In the genomic region with DNA sequence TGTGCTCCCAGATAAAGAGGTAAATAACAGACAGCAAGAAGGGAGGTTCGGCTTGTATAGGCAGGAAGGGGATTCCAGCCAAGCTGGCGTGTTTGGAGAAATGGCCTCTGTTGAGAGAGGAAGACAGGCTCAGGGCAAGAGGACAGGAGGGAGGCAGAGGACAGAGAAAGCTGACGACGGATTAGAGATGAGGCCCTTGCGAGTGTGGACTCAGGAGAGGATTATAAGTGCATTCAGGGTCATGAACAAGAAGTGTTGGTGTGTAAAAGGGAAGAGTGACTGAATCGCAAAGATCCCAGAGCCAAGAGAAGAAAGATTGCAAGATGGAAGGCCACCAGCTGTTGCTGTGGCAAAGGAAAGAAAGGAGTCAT, we compare ENCODE assay signal across 26 mouse cellular contexts.
A peak's percentile ranks its signal among the peaks of the same experiment; 100 is the strongest.
DNase-seq lines count a peak whose midpoint lies in the region; ATAC-seq and TF ChIP-seq lines count a peak whose summit lies in the region.
"Had no signal": no experiment of that assay in that cellular context is flagged by ENCODE, and none has a peak within 500 bp of the region (broad histone marks: within the 10 kb centered on the region; RNA-seq: fewer than 3 reads in every experiment).

No protein-coding gene starts in this region.

- no peak for ATAC-seq in heart, embryonic 11.5 days (replicated peaks; ENCODE audit: insufficient number of reproducible peaks, low FRiP score, low TSS enrichment)
- ATAC-seq in midbrain, embryonic 11.5 days (ENCODE audit: low FRiP score): no peak
- ATAC-seq in midbrain, embryonic 16.5 days: no peak
- ATAC-seq in stomach, embryonic 15.5 days (ENCODE audit: insufficient read depth, low FRiP score, low read depth): no peak
- ATAC-seq in stomach, postnatal 0 days (ENCODE audit: low FRiP score, low TSS enrichment): no peak
- ATAC-seq: activated CD4-positive, CD25-positive, alpha-beta regulatory T cell, adult 4 months; lung, postnatal 0 days had no signal

- H3K9ac ChIP-seq in heart, embryonic 11.5 days (ENCODE audit: low read depth, low read length): no peak overlapping the region
- no peak overlapping the region; the same call in 1 of the 2 replicates for H3K9ac ChIP-seq in midbrain, embryonic 11.5 days (ENCODE audit: low read length)
- no peak overlapping the region for H3K9ac ChIP-seq in midbrain, embryonic 16.5 days (ENCODE audit: low read depth, low read length)
- H3K9ac ChIP-seq in stomach, embryonic 15.5 days: no peak overlapping the region
- H3K9ac ChIP-seq in stomach, postnatal 0 days (ENCODE audit: low read length): no peak overlapping the region
- H3K9ac ChIP-seq: embryonic facial prominence, embryonic 15.5 days; heart, embryonic 13.5 days; hindbrain, embryonic 12.5 days; intestine, embryonic 15.5 days; limb, embryonic 15.5 days; liver, embryonic 15.5 days had no signal

- DNase-seq in embryo, embryonic 10 days (ENCODE audit: low spot score): peak; percentile 9
- no peak for DNase-seq in embryo, embryonic 11 days
- peak; percentile 24 to 30 for DNase-seq in heart, postnatal 10 days
- no peak for DNase-seq in midbrain, embryonic 11.5 days (ENCODE audit: low spot score, missing footprints)
- no peak for DNase-seq in stomach, postnatal 0 days (ENCODE audit: low spot score)
- DNase-seq: adrenal gland, adult 8-10 months; cerebellum, adult 11-12 months; cerebellum, postnatal 14 days; kidney, adult 8-10 months; kidney, postnatal 10 days; left cerebral cortex, postnatal 4 days; right cerebral cortex, postnatal 25 days; thymus, adult 18-20 months; thymus, postnatal 36 days had no signal

- no peak overlapping the region for H3K27ac ChIP-seq in heart, embryonic 11.5 days (ENCODE audit: low read depth, low read length)
- H3K27ac ChIP-seq in midbrain, embryonic 11.5 days (ENCODE audit: low read depth, low read length): peak overlapping the region; percentile 40; the same call in 1 of the 2 replicates
- no peak overlapping the region for H3K27ac ChIP-seq in midbrain, embryonic 16.5 days (ENCODE audit: low read length)
- H3K27ac ChIP-seq in stomach, embryonic 15.5 days: peak overlapping the region; percentile 23
- H3K27ac ChIP-seq in stomach, postnatal 0 days (replicated peaks): no peak overlapping the region
- H3K27ac ChIP-seq: embryonic facial prominence, embryonic 15.5 days; heart, embryonic 13.5 days; hindbrain, embryonic 12.5 days; intestine, embryonic 15.5 days; left cerebral cortex, adult 2 months; limb, embryonic 15.5 days; liver, embryonic 15.5 days had no signal

- 55% methylated on average over 6 of the region's 6 CpGs for WGBS in heart, embryonic 11.5 days (ENCODE audit: insufficient replicate concordance)
- 28% methylated on average over 6 of the region's 6 CpGs for WGBS in midbrain, embryonic 11.5 days
- WGBS in midbrain, embryonic 16.5 days: 20% methylated on average over 6 of the region's 6 CpGs
- WGBS in stomach, embryonic 15.5 days: 40% methylated on average over 6 of the region's 6 CpGs
- WGBS in stomach, postnatal 0 days: 42% methylated on average over 6 of the region's 6 CpGs

- TF ChIP-seq EP300 in stomach, postnatal 0 days (optimal IDR thresholded peaks at IDR 0.05): no peak

- no peak for TF ChIP-seq CTCF in stomach, postnatal 0 days (IDR thresholded peaks at IDR 0.05; ENCODE audit: low read depth)

- H3K9me3 ChIP-seq in heart, embryonic 11.5 days (replicated peaks; ENCODE audit: control insufficient read depth, low read length): no peaks in the 10 kb centered on the region
- no peaks in the 10 kb centered on the region for H3K9me3 ChIP-seq in midbrain, embryonic 11.5 days (ENCODE audit: control insufficient read depth, low read length)
- no peaks in the 10 kb centered on the region for H3K9me3 ChIP-seq in midbrain, embryonic 16.5 days (replicated peaks; ENCODE audit: control insufficient read depth, low read length, poor library complexity, severe bottlenecking)
- H3K9me3 ChIP-seq in stomach, embryonic 15.5 days: no peaks in the 10 kb centered on the region
- no peaks in the 10 kb centered on the region for H3K9me3 ChIP-seq in stomach, postnatal 0 days (ENCODE audit: control insufficient read depth, low read length)
- H3K9me3 ChIP-seq: embryonic facial prominence, embryonic 15.5 days; heart, embryonic 13.5 days; hindbrain, embryonic 12.5 days; intestine, embryonic 15.5 days; limb, embryonic 15.5 days; liver, embryonic 15.5 days had no signal

- no peaks in the 10 kb centered on the region for H3K4me1 ChIP-seq in heart, embryonic 11.5 days (ENCODE audit: control insufficient read depth, insufficient read depth, low read length)
- H3K4me1 ChIP-seq in midbrain, embryonic 11.5 days (ENCODE audit: control insufficient read depth, insufficient read depth, low read length): peaks cover 9% of the 10 kb centered on the region; the same call in 1 of the 2 replicates
- H3K4me1 ChIP-seq in midbrain, embryonic 16.5 days (ENCODE audit: control insufficient read depth, insufficient read depth, low read length): peaks cover 3% of the 10 kb centered on the region
- H3K4me1 ChIP-seq in stomach, embryonic 15.5 days: 0 out of 2 replicates have a peak, but pooled peaks cover 3% of the 10 kb centered on the region
- H3K4me1 ChIP-seq in stomach, postnatal 0 days (replicated peaks; ENCODE audit: control insufficient read depth, insufficient read depth): no peaks in the 10 kb centered on the region
- H3K4me1 ChIP-seq: intestine, embryonic 15.5 days; limb, embryonic 15.5 days; liver, embryonic 15.5 days had no signal

- no peak overlapping the region for H3K4me2 ChIP-seq in heart, embryonic 11.5 days
- H3K4me2 ChIP-seq in midbrain, embryonic 11.5 days: no peak overlapping the region
- no peak overlapping the region for H3K4me2 ChIP-seq in midbrain, embryonic 16.5 days (ENCODE audit: low read length)
- no peak overlapping the region for H3K4me2 ChIP-seq in stomach, embryonic 15.5 days
- H3K4me2 ChIP-seq in stomach, postnatal 0 days (replicated peaks; ENCODE audit: low read depth): no peak overlapping the region
- H3K4me2 ChIP-seq: embryonic facial prominence, embryonic 15.5 days; heart, embryonic 13.5 days; hindbrain, embryonic 12.5 days; intestine, embryonic 15.5 days; limb, embryonic 15.5 days; liver, embryonic 15.5 days had no signal

- no peak overlapping the region for H3K4me3 ChIP-seq in heart, embryonic 11.5 days (ENCODE audit: low read depth, low read length)
- H3K4me3 ChIP-seq in midbrain, embryonic 11.5 days (ENCODE audit: low read depth, low read length): no peak overlapping the region
- H3K4me3 ChIP-seq in midbrain, embryonic 16.5 days (ENCODE audit: low read depth, low read length): no peak overlapping the region
- no peak overlapping the region for H3K4me3 ChIP-seq in stomach, embryonic 15.5 days (replicated peaks)
- no peak overlapping the region for H3K4me3 ChIP-seq in stomach, postnatal 0 days (ENCODE audit: low read depth, low read length)
- H3K4me3 ChIP-seq: embryonic facial prominence, embryonic 15.5 days; heart, embryonic 13.5 days; hindbrain, embryonic 12.5 days; intestine, embryonic 15.5 days; left cerebral cortex, adult 2 months; limb, embryonic 15.5 days; liver, embryonic 15.5 days had no signal

- H3K27me3 ChIP-seq in heart, embryonic 11.5 days (ENCODE audit: control insufficient read depth, insufficient read depth, low read length): no peaks in the 10 kb centered on the region
- no peaks in the 10 kb centered on the region for H3K27me3 ChIP-seq in midbrain, embryonic 11.5 days (ENCODE audit: control insufficient read depth, insufficient read depth, low read length)
- H3K27me3 ChIP-seq in midbrain, embryonic 16.5 days (ENCODE audit: control insufficient read depth, insufficient read depth, low read depth, low read length): no peaks in the 10 kb centered on the region
- no peaks in the 10 kb centered on the region for H3K27me3 ChIP-seq in stomach, embryonic 15.5 days (replicated peaks)
- H3K27me3 ChIP-seq in stomach, postnatal 0 days (ENCODE audit: control insufficient read depth, insufficient read depth, low read length): no peaks in the 10 kb centered on the region
- H3K27me3 ChIP-seq: embryonic facial prominence, embryonic 15.5 days; heart, embryonic 13.5 days; hindbrain, embryonic 12.5 days; intestine, embryonic 15.5 days; limb, embryonic 15.5 days; liver, embryonic 15.5 days had no signal

- intact Hi-C loops in heart, postnatal 10 days (cut with DNase I): no loop called here

- H3K36me3 ChIP-seq in heart, embryonic 11.5 days (ENCODE audit: control insufficient read depth, insufficient read depth, low read length): no peaks in the 10 kb centered on the region
- no peaks in the 10 kb centered on the region for H3K36me3 ChIP-seq in midbrain, embryonic 11.5 days (ENCODE audit: control insufficient read depth, insufficient read depth, low read length)
- H3K36me3 ChIP-seq in midbrain, embryonic 16.5 days (ENCODE audit: control insufficient read depth, insufficient read depth, low read length): no peaks in the 10 kb centered on the region
- H3K36me3 ChIP-seq in stomach, embryonic 15.5 days: no peaks in the 10 kb centered on the region
- no peaks in the 10 kb centered on the region for H3K36me3 ChIP-seq in stomach, postnatal 0 days (ENCODE audit: control insufficient read depth, insufficient read depth, low read length)
- H3K36me3 ChIP-seq: embryonic facial prominence, embryonic 15.5 days; heart, embryonic 13.5 days; hindbrain, embryonic 12.5 days; intestine, embryonic 15.5 days; limb, embryonic 15.5 days; liver, embryonic 15.5 days had no signal

Comparison
In these comparisons a context has a peak if more than half of its experiments do, and no peak if none do; other contexts are left out.
1. DNase-seq: peak in embryo, embryonic 10 days (single experiment) and heart, postnatal 10 days (2 of 2); none in embryo, embryonic 11 days (single experiment), midbrain, embryonic 11.5 days (single experiment) and stomach, postnatal 0 days (single experiment).
2. H3K27ac ChIP-seq: peak in midbrain, embryonic 11.5 days (single experiment) and stomach, embryonic 15.5 days (single experiment); none in heart, embryonic 11.5 days (single experiment), midbrain, embryonic 16.5 days (single experiment) and stomach, postnatal 0 days (single experiment).